Mouse (Mus musculus) frontal cortex, adult 2 months (tissue): ENCODE measurements at regions not wholly inside any gene's neighbourhood (a gene's known extent, or its start where the extent isn't known, plus 50 kb on each side); places are given as distances from the start of the nearest gene placed in this dataset.

Experiments
- DNase-seq, 2 experiments: peaks; one replicate each; pipeline ENCODE4 v3.0.0; 2022; ENCODE audit warnings: low spot score in 1 of 2; ENCODE audit errors: extremely low spot score in 1 of 2

- no peak for DNase-seq
Observed at GRCm38 (mm10) chr3:34527546-34527945, 122.7 kb upstream of the Sox2 start.

GRCm38 (mm10) chr3:34525730-34526129 is 124.5 kb upstream of the Sox2 start:
- no peak for DNase-seq

DNA sequence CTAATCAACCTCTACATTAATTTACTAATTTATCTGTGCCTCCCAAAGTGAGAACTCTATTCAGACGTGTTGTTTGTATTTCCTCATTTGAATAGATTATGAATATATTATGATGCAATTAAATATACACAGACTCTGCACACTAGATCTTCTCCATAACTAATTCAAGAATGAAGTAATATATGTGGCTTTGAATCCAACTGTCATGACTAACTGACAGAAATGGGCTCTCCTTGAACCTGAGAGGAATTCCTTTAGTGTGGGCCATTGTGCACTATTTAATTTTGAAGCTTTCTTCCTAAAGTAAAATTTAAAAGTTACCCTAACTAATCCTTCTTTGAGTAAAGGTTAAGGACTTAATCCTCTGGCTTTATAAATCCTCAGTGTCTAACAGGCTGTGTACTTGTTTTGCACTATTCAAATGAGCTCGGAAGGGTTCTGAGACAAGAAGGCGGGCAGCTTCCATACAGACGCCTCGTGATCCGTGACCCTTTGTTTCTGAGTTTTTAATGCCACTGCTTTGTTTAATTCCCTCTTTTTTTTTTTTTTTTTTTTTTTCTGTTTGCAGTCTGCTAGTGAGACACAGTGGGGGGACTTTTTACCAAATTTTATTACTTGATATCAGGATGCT is 128.0 kb upstream of the Sox2 start:
- DNase-seq: no peak

GRCm38 (mm10) chr3:34521357-34522053 is 128.7 kb upstream of the Sox2 start:
- no peak for DNase-seq

DNA sequence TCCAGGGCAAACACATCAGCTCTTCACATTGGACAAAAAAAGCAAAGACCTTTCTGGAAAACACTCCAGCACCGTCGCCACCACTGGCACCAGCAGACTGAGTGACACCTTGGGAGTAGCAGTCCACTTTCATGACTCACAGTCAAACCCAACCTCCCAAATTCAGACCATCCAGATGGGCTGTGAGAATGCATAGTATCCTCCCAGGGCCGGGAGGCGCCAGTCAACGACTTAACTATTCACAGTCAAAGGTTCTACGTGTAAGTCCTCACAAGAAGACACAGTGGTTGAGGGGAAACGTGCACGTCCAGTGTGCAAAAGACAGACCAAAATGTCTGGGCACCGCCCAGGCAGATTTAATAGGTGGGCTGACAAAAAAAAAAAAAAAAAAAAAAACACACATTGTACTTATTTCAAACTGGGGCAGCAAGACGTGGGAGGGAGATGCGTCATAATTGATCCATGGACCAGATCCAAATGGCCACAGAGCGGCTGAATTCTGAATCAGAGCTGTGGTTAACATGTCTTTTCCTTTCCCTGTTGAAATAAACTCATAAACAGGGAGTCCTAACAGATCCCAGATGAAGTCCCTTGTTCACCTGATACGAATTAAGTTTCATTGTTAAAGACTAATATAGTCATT is 137.6 kb upstream of the Sox2 start:
- no peak for DNase-seq

GRCm38 (mm10) chr3:34510723-34511122 is 139.5 kb upstream of the Sox2 start:
- DNase-seq: no peak

- DNase-seq: no peak
Observed at GRCm38 (mm10) chr3:34509160-34509559, 141.0 kb upstream of the Sox2 start.

GRCm38 (mm10) chr3:34504573-34504894 is 145.7 kb upstream of the Sox2 start:
- no peak for DNase-seq

GRCm38 (mm10) chr3:34503874-34504572 is 146.2 kb upstream of the Sox2 start:
- DNase-seq: no peak

- DNase-seq: no peak
Observed at GRCm38 (mm10) chr3:34496839-34497238, 153.4 kb upstream of the Sox2 start.

GRCm38 (mm10) chr3:34495615-34496014 is 154.6 kb upstream of the Sox2 start:
- peak; percentile 68 to 70 for DNase-seq

DNA sequence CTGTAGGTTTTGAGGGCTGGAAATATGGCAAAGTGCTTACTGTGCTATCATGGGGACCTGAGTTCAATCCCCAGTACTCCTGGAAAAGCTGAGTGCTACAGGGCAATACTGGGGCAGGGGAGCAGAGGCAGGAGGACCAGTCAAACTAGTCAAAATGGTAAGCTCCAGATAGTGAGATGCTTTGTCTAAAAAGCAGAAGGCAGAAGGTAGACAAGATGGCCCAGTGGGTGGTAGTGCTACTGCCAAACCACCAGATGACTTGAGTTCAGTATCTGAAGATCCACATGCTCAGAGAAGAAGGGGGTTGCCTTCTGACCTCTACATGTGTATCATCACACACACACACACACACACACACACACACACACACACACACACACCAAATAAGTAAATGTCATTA is 156.3 kb upstream of the Sox2 start:
- DNase-seq: no peak

DNA sequence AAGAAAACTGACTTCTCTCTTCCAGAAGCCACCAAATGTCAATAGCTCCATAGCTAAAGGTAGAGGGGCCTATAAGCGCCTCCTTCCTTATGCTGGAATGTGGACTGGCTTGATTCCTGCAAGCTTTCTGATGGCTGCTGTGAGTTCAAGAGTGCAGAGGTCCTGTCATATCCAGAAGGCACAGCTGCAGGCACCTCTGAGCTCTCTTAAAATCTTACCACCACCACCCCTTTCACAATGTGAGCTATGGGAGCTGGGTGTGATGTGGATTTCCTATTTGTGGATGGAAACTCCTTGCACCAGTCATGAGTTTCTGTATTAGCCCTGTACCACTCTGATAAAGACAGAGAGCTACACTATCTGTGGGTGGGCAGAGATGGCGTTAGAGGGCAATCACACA is 161.2 kb upstream of the Sox2 start:
- DNase-seq: no peak

DNA sequence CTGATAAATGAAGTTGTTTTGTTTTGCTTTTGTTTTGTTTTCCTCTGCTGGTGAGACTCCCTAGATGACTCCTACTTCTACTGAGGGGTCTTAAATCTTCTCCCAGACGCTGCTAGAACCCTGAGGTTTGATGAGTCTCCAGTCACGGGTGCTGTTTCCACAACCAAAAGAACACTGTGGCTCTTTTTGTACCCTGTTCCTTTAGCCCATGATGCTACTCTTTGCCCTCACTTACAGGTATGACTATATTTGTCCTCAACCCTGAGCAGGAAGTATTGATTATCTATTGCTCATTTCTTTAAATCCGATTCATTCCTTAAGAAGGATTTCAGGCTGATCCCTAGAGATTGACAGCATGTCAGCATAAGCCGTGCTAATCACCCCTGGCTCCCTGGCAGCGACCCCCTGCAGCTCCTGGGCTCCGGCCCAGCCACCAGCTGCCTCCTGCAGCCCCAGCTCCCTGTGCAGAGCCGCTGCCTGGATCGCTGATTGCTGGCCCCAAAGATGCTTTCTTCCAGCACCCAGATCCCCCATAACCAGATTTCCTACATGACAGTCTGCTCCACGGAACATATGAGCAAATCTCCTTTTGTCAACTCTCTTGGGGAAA is 163.7 kb upstream of the Sox2 start:
- DNase-seq: no peak

DNA sequence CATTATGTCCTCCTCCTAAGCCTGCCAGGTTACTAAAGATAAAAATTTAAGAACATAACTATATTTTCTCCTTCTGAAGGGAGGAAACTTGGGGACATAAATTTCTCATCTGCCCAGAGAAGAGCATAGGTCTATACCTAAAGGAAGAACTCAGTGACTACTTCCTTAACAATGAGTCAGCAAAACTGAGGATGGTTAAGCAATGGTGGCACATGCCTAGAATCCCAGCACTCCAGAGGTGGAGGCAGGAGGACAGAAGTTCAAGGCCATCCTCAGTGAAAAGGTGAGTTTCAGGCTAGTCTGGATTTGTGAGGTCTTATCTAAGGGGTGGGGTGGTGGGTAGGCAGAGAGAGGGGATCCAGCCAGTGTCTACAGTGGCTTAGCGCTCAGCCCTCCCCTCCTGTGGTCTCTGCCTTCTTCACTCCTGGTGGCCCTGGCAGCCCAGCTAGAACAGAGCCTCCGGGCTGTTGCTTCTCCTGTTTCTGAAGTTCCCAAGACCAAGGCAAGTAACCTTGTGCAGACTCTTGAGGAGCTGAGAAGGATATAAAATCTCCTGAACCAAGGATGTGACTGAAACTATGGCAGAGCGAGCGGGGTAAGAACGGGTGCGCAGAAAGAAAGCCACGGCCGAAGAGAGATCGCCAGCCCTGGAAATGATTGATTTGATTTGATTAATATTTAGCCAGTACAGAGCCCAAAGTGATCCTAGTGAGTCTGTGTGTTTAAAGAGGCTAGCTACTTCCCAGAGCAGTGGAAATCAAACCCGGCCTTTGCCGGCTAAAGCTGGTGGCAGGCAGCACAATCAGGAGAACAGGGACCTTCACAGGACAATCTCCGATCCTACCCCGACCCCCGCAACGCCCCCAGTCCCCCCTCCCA is 164.6 kb upstream of the Sox2 start:
- DNase-seq: no peak

DNA sequence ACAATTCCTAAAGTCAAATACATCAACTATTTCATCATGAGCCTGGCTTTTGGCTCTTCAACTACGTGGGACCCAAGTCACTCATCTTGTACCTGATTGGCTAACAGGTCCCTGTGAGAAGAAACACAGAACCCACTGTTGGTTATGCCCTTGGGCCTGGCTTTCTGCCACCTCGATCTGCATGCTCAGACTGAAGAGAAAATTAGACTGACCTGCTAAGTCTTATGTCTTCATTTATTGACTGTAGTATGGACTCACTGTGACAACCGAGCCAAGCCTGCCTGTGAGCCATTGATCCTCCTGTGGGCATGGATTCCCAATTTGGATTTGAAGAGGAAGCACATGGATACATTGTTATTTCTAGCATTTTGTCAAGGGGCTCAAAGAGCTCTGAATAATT is 166.3 kb upstream of the Sox2 start:
- no peak for DNase-seq

DNA sequence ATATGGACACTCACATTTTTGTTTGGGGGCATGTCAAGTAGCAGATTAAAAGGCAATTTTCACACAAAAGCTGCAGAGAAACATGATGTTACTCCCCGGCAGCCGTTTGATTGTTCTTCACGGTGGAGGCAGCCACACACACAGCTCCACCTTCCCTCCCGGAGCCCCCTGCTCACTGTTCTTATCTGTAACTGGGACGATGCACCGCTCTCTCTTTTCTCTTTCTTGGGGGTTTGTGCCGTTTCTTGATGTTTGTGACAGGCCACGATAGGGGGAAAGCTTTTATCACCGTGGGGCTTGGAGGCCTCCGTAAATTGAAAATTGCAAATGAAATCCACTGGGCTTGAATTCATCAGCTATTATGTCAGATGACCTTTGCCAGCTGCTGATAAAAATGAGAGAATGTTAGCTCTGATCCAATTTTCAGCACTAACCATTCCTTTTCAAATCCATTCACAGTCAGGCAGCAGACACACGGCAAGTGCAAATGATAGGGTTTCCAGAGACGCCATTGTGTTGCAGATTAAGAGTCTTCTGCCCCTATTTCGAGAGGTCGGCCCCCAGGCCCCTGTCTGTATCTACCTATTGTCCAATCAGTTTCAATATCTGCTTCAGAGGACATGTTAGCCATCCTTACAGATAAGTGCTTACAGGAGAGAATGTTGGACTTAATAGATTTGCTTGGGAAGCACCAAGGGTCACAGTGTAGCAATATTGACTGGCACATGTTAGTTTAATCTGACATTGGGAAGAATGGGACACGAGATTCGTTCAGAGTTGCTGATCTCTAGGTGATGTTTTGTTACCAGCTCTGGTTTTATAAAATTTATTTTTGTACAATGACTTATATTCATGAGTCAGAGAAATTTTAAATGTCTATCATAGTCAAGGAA is 168.1 kb upstream of the Sox2 start:
- DNase-seq: no peak

- no peak for DNase-seq
Observed at GRCm38 (mm10) chr3:34481314-34481713, 168.9 kb upstream of the Sox2 start.

- DNase-seq: no peak
Observed at GRCm38 (mm10) chr3:34474126-34474525, 176.1 kb upstream of the Sox2 start.
